Mouse (Mus musculus) embryo, embryonic 10.5 days (tissue): Measurements from ENCODE around the gene Spp2.

Experiments
- DNase-seq: peaks from one replicate; pipeline ENCODE4 v3.0.0-alpha.2; 2015; ENCODE audit warnings: low spot score

Spp2 gene

DNA sequence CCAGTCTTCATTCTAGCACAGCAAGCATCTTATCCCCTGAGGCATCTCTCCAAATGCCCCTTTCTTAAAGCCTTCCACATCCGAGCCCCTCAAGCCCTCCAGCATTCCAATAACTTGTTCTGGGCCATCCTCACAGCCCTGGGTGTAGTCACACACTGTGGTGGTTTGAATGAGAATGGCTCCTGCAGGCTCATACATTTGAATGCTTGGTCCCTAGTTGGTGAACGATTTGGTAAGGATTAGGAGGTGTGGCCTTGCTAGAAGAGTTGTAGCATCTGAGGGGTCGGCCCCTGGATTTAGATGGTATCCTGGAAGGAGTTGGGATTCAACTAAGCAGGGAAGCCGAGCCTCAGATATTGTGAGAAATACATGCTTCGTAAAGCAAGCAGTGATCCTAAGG is 61.1 kb downstream of the Spp2 start:
- no peak for DNase-seq

DNA sequence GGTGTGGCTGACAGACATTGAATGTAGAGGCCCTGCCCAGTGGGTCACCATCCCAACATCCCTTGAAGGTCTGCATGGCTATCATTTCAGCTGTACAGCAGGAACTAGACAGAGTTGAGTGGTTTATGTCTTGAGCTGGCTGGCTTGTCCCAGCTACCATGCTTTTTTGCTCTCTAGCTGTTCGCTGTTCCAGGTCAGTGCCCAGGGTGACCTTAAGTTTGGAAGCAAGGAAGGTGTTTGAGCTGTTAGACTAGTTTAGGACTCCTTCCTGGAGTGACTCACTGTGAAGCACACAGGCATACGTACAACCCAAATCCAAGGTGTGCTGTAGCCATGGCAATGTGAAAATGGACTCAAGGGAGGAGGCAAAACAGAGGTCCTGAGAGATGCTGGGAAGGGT is 61.6 kb downstream of the Spp2 start:
- no peak for DNase-seq

DNA sequence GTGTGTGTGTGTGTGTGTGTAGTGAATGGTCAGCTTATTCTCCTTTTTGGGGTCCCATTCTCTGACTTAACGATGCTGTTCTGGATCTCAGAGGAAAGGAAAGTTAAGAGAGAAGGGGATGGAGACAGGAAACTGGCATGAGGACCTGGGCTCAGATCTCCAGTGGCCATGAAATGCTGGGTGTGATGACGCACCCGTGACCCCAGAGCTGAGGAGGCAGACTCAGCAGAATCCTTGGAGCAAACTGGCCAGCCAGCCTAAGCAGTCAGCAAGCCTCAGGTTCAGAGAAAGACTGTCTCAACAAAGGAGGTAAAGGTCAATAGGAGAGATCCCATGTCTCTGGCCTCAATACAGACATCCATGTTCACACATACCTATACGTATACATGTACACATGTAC is 63.0 kb downstream of the Spp2 start:
- DNase-seq = no peak

DNA sequence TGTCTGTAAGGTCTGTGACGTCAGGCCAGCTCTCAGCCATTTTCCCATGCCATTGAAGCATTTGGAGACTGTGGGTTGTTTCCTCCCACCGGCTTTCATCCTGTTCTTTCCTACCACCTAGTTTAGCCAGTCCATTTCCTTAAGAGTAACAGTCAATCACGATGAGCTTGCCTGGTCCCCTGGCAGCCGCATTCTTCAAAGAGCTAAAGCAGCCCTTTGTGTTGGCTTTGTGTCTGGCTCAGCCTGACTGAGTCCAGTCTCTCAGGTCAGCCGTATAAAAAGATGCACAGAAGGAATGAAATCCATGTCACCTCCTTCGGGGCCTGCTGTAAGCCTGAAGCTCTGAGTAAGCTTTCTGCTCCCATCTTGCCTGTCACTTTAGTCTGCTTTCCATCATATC is 65.5 kb downstream of the Spp2 start:
- peak; percentile 37 for DNase-seq

DNA sequence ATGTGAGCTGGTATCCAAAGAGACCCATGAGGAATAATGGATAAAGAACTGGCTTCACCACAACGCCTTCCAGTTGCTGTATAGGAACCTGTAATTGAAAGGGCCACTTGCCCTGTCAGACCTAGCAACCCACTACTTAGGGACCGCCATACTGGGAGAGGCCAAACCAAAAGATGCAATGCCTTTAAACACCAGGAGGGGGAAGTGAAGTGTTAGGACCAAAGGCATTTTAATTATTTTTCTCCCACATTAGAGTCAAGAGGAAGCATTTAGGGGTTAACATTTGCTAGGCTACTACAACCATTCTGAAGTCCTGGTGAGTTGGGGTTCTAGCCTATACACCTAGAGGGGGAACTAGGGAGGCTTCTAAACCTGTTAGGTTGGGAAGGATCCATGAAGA is 67.1 kb downstream of the Spp2 start:
- peak; percentile 62 for DNase-seq

DNA sequence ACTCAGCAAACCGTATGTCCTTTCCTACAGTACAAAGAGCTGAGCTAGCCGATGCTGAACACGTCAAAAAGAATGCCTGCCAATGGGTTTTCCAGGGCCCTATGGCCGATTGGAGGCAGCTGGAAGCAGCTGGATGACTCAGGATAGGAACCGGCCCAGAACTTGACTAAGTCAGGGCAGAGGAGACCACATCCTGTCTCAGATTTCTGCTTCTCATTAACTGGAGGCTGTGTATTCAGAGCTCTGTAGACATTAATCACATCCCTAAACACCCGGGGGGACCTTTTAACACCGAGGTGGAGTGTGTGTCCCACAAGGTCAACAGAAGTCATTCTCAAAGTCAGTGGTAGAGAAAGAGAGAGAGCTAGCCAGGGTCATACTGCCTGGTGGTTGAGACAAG is 67.8 kb downstream of the Spp2 start:
- DNase-seq = peak; percentile 73

DNA sequence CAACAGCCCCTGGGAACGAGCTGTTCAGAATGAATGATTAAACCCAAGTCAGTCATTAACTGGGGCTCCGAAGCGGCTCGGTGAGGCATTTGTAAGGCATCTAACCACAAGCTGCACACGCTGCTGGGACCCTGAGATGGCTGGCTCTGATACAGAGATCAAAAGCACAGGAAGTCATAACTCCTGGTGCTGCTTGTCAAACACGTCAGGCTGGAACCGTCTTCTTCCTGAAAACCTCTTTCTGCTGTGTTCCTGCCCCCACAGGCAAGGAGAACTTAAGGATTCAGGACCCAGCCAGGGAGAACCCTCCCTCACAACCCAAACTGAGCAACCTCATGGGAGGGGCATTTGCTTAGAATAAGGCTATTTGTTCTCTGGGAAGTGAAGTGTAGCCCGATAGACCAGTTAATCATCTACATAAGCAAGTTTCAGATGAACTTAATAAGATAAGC is 68.8 kb downstream of the Spp2 start:
- peak; percentile 74 for DNase-seq
